Mouse (Mus musculus): ENCODE measurements around the gene Chchd3. TPM values are rescaled to one million over a fixed set of nuclear protein-coding genes. Genes with fewer than 3 reads are reported as not detected.

The Chchd3 gene
- polyA plus RNA-seq, 1 experiment from 2014 or later: 103 TPM

- no peaks in the 10 kb centered on the region for H3K9me3 ChIP-seq (ENCODE audit: low read depth, low read length)
- H3K4me1 ChIP-seq (ENCODE audit: insufficient read depth): no peaks in the 10 kb centered on the region
- H3K4me2 ChIP-seq: no peak overlapping the region
- H3K4me3 ChIP-seq (ENCODE audit: low read depth, low read length): no peak overlapping the region
- no peaks in the 10 kb centered on the region for H3K36me3 ChIP-seq (ENCODE audit: insufficient read depth)
- no peak overlapping the region for H3K9ac ChIP-seq
- H3K27ac ChIP-seq (ENCODE audit: low read depth): peak overlapping the region; percentile 19; the same call in 1 of the 2 replicates
- no peak; the same call in 1 of the 2 replicates for ATAC-seq (ENCODE audit: insufficient read depth)
- no peak for TF ChIP-seq CTCF (IDR thresholded peaks at IDR 0.05; ENCODE audit: low read depth)
- WGBS: 56% methylated on average over 12 of the region's 12 CpGs
- DNase-seq: peak; percentile 68
- H3K27me3 ChIP-seq (ENCODE audit: insufficient read depth, low read length): no peaks in the 10 kb centered on the region
Observed at GRCm38 (mm10) chr6:32823856-32824620, 236.0 kb downstream of the Chchd3 start.

DNA sequence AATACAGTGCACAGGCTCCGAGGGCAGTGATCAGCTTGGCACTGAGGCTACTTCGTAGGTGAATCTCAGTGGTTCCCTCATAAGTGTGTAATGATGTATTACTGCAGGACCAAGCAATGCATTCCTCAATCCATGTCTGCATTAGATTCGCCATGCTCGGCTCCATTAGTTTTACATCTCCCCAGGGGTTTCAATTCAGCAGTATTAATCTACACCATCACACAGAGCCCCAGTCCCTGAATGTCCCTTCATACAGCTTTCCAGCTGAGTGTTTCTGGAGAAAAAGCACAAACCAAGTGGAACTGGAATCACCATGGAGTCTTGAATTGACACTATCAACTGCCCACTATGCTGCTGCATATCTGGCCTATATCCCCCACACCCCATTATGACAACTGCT lies 241.1 kb downstream of the Chchd3 start:
- Histone ChIP-seq H3K4me3 (ENCODE audit: low read depth, low read length) (no peak overlapping the region), H3K4me2 (no peak overlapping the region), H3K4me1 (ENCODE audit: insufficient read depth) (no peaks in the 10 kb centered on the region), H3K9ac (no peak overlapping the region), H3K27me3 (ENCODE audit: insufficient read depth, low read length) (no peaks in the 10 kb centered on the region), H3K27ac (ENCODE audit: low read depth) (no peak overlapping the region), H3K36me3 (ENCODE audit: insufficient read depth) (no peaks in the 10 kb centered on the region), H3K9me3 (ENCODE audit: low read depth, low read length) (no peaks in the 10 kb centered on the region)
- ATAC-seq (ENCODE audit: insufficient read depth): no peak
- 88% methylated on average over 4 of the region's 4 CpGs for WGBS
- no peak for TF ChIP-seq CTCF (IDR thresholded peaks at IDR 0.05; ENCODE audit: low read depth)
- DNase-seq: no peak

DNA sequence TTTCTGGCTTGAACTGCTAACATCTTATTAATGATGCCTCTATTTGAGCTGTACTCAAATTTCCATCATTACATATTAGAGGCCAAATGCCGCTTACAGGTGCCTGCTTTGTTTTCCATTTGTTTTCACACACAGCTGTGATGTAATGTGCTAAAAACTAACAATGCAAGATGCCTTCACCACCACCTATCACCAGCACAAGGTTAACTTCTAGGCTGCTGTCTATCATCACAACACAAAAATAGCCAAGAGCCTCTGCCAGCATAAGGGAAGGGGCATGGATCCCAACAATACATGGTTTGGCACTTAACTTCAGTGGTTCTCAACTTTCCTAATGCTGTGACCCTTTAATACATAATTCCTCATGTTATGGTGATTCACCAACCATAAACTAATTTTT lies 251.3 kb downstream of the Chchd3 start:
- no peaks in the 10 kb centered on the region for H3K36me3 ChIP-seq (ENCODE audit: insufficient read depth)
- no peak for TF ChIP-seq CTCF (IDR thresholded peaks at IDR 0.05; ENCODE audit: low read depth)
- H3K4me2 ChIP-seq: no peak overlapping the region
- no peaks in the 10 kb centered on the region for H3K27me3 ChIP-seq (ENCODE audit: insufficient read depth, low read length)
- H3K27ac ChIP-seq (ENCODE audit: low read depth): no peak overlapping the region
- no peaks in the 10 kb centered on the region for H3K9me3 ChIP-seq (ENCODE audit: low read depth, low read length)
- ATAC-seq (ENCODE audit: insufficient read depth) (no peak), DNase-seq (no peak)
- no peaks in the 10 kb centered on the region for H3K4me1 ChIP-seq (ENCODE audit: insufficient read depth)
- no peak overlapping the region for H3K9ac ChIP-seq
- no peak overlapping the region for H3K4me3 ChIP-seq (ENCODE audit: low read depth, low read length)
- WGBS: 92% methylated on average over 1 of the region's 1 CpGs

- no peak for ATAC-seq (ENCODE audit: insufficient read depth)
- 68% methylated on average over 4 of the region's 4 CpGs for WGBS
Observed at GRCm38 (mm10) chr6:32807771-32808170, 252.3 kb downstream of the Chchd3 start.

DNA sequence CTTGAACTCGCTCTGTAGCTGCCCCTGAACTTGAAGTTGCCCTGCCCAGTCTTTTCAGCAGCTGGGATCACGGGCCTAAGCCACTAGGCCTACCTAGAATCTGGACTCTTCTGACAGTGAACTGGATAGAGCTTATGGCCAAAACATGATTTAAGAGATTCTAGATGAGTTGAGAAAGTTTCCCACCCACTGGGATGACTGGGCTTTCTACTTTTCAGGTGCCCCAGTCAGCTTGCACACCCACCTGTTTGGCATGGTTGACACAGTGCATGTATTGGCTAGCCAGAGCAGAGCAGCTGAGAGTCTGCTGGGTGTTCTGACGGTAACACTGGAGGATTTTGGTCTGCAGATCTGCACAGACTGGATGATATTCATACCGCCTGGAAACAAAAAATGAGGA lies 256.4 kb downstream of the Chchd3 start:
- no peak overlapping the region for H3K4me3 ChIP-seq (ENCODE audit: low read depth, low read length)
- no peak for TF ChIP-seq CTCF (IDR thresholded peaks at IDR 0.05; ENCODE audit: low read depth)
- no peak overlapping the region for H3K9ac ChIP-seq
- no peaks in the 10 kb centered on the region for H3K4me1 ChIP-seq (ENCODE audit: insufficient read depth)
- H3K4me2 ChIP-seq: no peak overlapping the region
- no peak for ATAC-seq (ENCODE audit: insufficient read depth)
- no peaks in the 10 kb centered on the region for H3K9me3 ChIP-seq (ENCODE audit: low read depth, low read length)
- 88% methylated on average over 4 of the region's 4 CpGs for WGBS
- DNase-seq: no peak
- H3K27me3 ChIP-seq (ENCODE audit: insufficient read depth, low read length): no peaks in the 10 kb centered on the region
- H3K36me3 ChIP-seq (ENCODE audit: insufficient read depth): no peaks in the 10 kb centered on the region
- H3K27ac ChIP-seq (ENCODE audit: low read depth): no peak overlapping the region

More at GRCm38 (mm10) chr6:32807771-32808170, 252.3 kb downstream of the Chchd3 start:
- Histone ChIP-seq H3K9me3 (ENCODE audit: low read depth, low read length) (no peaks in the 10 kb centered on the region), H3K27me3 (ENCODE audit: insufficient read depth, low read length) (no peaks in the 10 kb centered on the region), H3K36me3 (ENCODE audit: insufficient read depth) (no peaks in the 10 kb centered on the region), H3K4me2 (no peak overlapping the region), H3K4me1 (ENCODE audit: insufficient read depth) (no peaks in the 10 kb centered on the region), H3K9ac (no peak overlapping the region), H3K4me3 (ENCODE audit: low read depth, low read length) (no peak overlapping the region), H3K27ac (ENCODE audit: low read depth) (no peak overlapping the region)
- no peak for DNase-seq
- TF ChIP-seq CTCF (IDR thresholded peaks at IDR 0.05; ENCODE audit: low read depth): no peak

DNA sequence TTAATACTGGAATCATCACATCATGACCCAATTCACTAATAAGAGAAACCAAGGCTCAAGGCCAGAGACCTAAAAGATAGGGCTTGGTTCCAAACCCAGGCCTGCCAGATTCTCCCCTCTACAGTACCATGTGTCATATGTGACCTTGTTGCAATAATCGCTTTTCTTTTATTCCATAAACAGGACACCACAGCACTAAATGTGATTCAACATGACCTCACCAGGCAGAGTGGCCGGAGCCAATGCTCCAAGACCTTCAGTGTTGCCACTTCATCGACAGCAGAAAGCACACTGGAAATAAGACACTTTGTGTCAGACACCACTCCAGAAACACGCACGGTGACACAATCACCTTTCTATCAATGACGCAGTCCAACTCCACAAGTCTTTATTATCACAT lies 258.3 kb downstream of the Chchd3 start:
- Histone ChIP-seq H3K9ac (no peak overlapping the region), H3K4me1 (ENCODE audit: insufficient read depth) (no peaks in the 10 kb centered on the region), H3K36me3 (ENCODE audit: insufficient read depth) (no peaks in the 10 kb centered on the region), H3K27ac (ENCODE audit: low read depth) (no peak overlapping the region), H3K27me3 (ENCODE audit: insufficient read depth, low read length) (no peaks in the 10 kb centered on the region), H3K9me3 (ENCODE audit: low read depth, low read length) (no peaks in the 10 kb centered on the region), H3K4me3 (ENCODE audit: low read depth, low read length) (no peak overlapping the region), H3K4me2 (no peak overlapping the region)
- 88% methylated on average over 6 of the region's 6 CpGs for WGBS
- TF ChIP-seq CTCF (IDR thresholded peaks at IDR 0.05; ENCODE audit: low read depth): no peak
- ATAC-seq (ENCODE audit: insufficient read depth) (no peak), DNase-seq (no peak)

- Histone ChIP-seq H3K4me1 (ENCODE audit: insufficient read depth) (peaks cover 4% of the 10 kb centered on the region; the same call in 1 of the 2 replicates), H3K9me3 (ENCODE audit: low read depth, low read length) (no peaks in the 10 kb centered on the region), H3K27ac (ENCODE audit: low read depth) (no peak overlapping the region), H3K4me2 (no peak overlapping the region), H3K9ac (no peak overlapping the region), H3K4me3 (ENCODE audit: low read depth, low read length) (no peak overlapping the region), H3K27me3 (ENCODE audit: insufficient read depth, low read length) (no peaks in the 10 kb centered on the region), H3K36me3 (ENCODE audit: insufficient read depth) (no peaks in the 10 kb centered on the region)
- WGBS: 40% methylated on average over 4 of the region's 4 CpGs
- ATAC-seq (ENCODE audit: insufficient read depth) (no peak), DNase-seq (no peak)
- no peak for TF ChIP-seq CTCF (IDR thresholded peaks at IDR 0.05; ENCODE audit: low read depth)
Observed at GRCm38 (mm10) chr6:32797525-32797924, 262.5 kb downstream of the Chchd3 start.
